Comparison of ENCODE assay signal across 14 mouse cellular contexts in genomic region chr10:81178927-81179326, GRCm38 (mm10). TPM values are rescaled to one million over a fixed set of nuclear protein-coding genes. Genes with fewer than 3 reads are reported as not detected.
DNase-seq lines count a peak whose midpoint lies in the region; ATAC-seq and TF ChIP-seq lines count a peak whose summit lies in the region.
"Had no signal": no experiment of that assay in that cellular context is flagged by ENCODE, and none has a peak within 500 bp of the region (broad histone marks: within the 10 kb centered on the region; RNA-seq: fewer than 3 reads in every experiment).

No protein-coding gene starts in this region.

- H3K4me2 ChIP-seq in hindbrain, embryonic 15.5 days: 0 out of 2 replicates have a peak overlapping the region, but pooled peaks have one; percentile 83
- no peak overlapping the region for H3K4me2 ChIP-seq in hindbrain, embryonic 11.5 days (replicated peaks; ENCODE audit: low read depth, low read length)
- H3K4me2 ChIP-seq in CH12.LX (ENCODE audit: insufficient read depth, low read depth, poor library complexity, severe bottlenecking): peak overlapping the region; percentile 60; the same call in 1 of the 2 replicates
- H3K4me2 ChIP-seq: midbrain, embryonic 11.5 days had no signal

- peak; percentile 57 for DNase-seq in cerebellum, adult 11-12 months
- no peak for DNase-seq in cerebellum, postnatal 25 days
- DNase-seq in hindbrain, embryonic 11.5 days (ENCODE audit: low spot score): no peak
- no peak for DNase-seq in CH12.LX (ENCODE audit: extremely low read depth)
- DNase-seq in limb, embryonic 10.5 days (ENCODE audit: low spot score): no peak
- no peak for DNase-seq in urinary bladder, postnatal 10 days (ENCODE audit: low spot score)
- DNase-seq: heart, postnatal 36 days; left cerebral cortex, postnatal 4 days had no signal

- in situ Hi-C loops in CH12.LX (cut with MboI; ENCODE audit: low pct_ligation_motif_present, low pct_unique_long_range_greater_than_20kb, low sequenced_read_pairs): loop anchor here (10.0 kb wide), 1 partner anchor 104 kb away; the partner anchor contains the start of gene Thop1

- peaks cover 50% of the 10 kb centered on the region for H3K36me3 ChIP-seq in hindbrain, embryonic 15.5 days
- H3K36me3 ChIP-seq in hindbrain, embryonic 11.5 days (ENCODE audit: control insufficient read depth, insufficient read depth, low read length): peaks cover 40% of the 10 kb centered on the region
- H3K36me3 ChIP-seq in CH12.LX (replicated peaks in 1 of 2; ENCODE audit: control insufficient read depth in 1 of 2, insufficient read depth in 1 of 2, low read length in 1 of 2): peaks cover 53 to 55% of the 10 kb centered on the region in 2 experiments
- H3K36me3 ChIP-seq in limb, embryonic 10.5 days: peaks cover 63% of the 10 kb centered on the region

- H3K4me3 ChIP-seq in hindbrain, embryonic 15.5 days: no peak overlapping the region
- no peak overlapping the region for H3K4me3 ChIP-seq in hindbrain, embryonic 11.5 days (ENCODE audit: low read depth, low read length)
- peak overlapping the region in 1 of 3 experiments; percentile 99 for H3K4me3 ChIP-seq in CH12.LX (replicated peaks in 1 of 3; ENCODE audit: low read depth in 2 of 3, low read length in 2 of 3, poor library complexity in 1 of 3)
- peak overlapping the region; percentile 15; the same call in 1 of the 2 replicates for H3K4me3 ChIP-seq in limb, embryonic 10.5 days

- WGBS in hindbrain, embryonic 15.5 days: 93% methylated on average over 11 of the region's 11 CpGs
- WGBS in hindbrain, embryonic 11.5 days: 95% methylated on average over 11 of the region's 11 CpGs
- WGBS in limb, embryonic 10.5 days: 93% methylated on average over 11 of the region's 11 CpGs

- H3K27ac ChIP-seq in hindbrain, embryonic 15.5 days (replicated peaks): no peak overlapping the region
- no peak overlapping the region for H3K27ac ChIP-seq in hindbrain, embryonic 11.5 days (ENCODE audit: low read depth, low read length)
- no peak overlapping the region for H3K27ac ChIP-seq in CH12.LX (ENCODE audit: insufficient read depth, low read depth)
- no peak overlapping the region for H3K27ac ChIP-seq in limb, embryonic 10.5 days

- TF ChIP-seq RAD21 in CH12.LX (IDR thresholded peaks at IDR 0.05; ENCODE audit: low read depth, low read length): no peak

- dilution Hi-C loops in CH12.LX (cut with MboI; ENCODE audit: extremely low pct_ligation_motif_present, extremely low pct_unique_long_range_greater_than_20kb, low sequenced_read_pairs): no loop called here

- no peak overlapping the region for H3K9ac ChIP-seq in hindbrain, embryonic 15.5 days
- no peak overlapping the region for H3K9ac ChIP-seq in hindbrain, embryonic 11.5 days (ENCODE audit: low read depth, low read length)
- H3K9ac ChIP-seq in CH12.LX (ENCODE audit: insufficient read depth, low read depth): no peak overlapping the region

- no peak for TF ChIP-seq EP300 in CH12.LX (IDR thresholded peaks at IDR 0.05; ENCODE audit: low read length)

- no peaks in the 10 kb centered on the region for H3K9me3 ChIP-seq in hindbrain, embryonic 15.5 days
- H3K9me3 ChIP-seq in hindbrain, embryonic 11.5 days (ENCODE audit: control insufficient read depth, low read length): no peaks in the 10 kb centered on the region
- no peaks in the 10 kb centered on the region for H3K9me3 ChIP-seq in CH12.LX (replicated peaks; ENCODE audit: low read length)
- no peaks in the 10 kb centered on the region for H3K9me3 ChIP-seq in limb, embryonic 10.5 days (replicated peaks)

- peak; percentile 12; the same call in 1 of the 2 replicates for TF ChIP-seq POLR2A in CH12.LX (IDR thresholded peaks at IDR 0.05; ENCODE audit: low read depth, low read length)

- ATAC-seq in hindbrain, embryonic 15.5 days (ENCODE audit: low FRiP score, low read depth): no peak
- no peak for ATAC-seq in hindbrain, embryonic 11.5 days (ENCODE audit: low FRiP score)
- ATAC-seq in frontal cortex, adult (ENCODE audit: low TSS enrichment): no peak

- peaks cover 39% of the 10 kb centered on the region for H3K79me2 ChIP-seq in CH12.LX (replicated peaks; ENCODE audit: control insufficient read depth, extremely low read depth, insufficient read depth, poor library complexity, severe bottlenecking)

- TF ChIP-seq CTCF in CH12.LX (conservative IDR thresholded peaks at IDR 0.05 in 1 of 2, IDR thresholded peaks at IDR 0.05 in 1 of 2; ENCODE audit: low read depth in 2 of 2, low read length in 2 of 2): no peak

- H3K27me3 ChIP-seq in hindbrain, embryonic 15.5 days: no peaks in the 10 kb centered on the region
- no peaks in the 10 kb centered on the region for H3K27me3 ChIP-seq in hindbrain, embryonic 11.5 days (ENCODE audit: control insufficient read depth, insufficient read depth, low read length)
- no peaks in the 10 kb centered on the region for H3K27me3 ChIP-seq in CH12.LX (replicated peaks)
- H3K27me3 ChIP-seq in limb, embryonic 10.5 days (ENCODE audit: low read depth, poor library complexity, severe bottlenecking): no peaks in the 10 kb centered on the region

- peaks cover 69% of the 10 kb centered on the region for H3K4me1 ChIP-seq in hindbrain, embryonic 15.5 days (replicated peaks)
- H3K4me1 ChIP-seq in hindbrain, embryonic 11.5 days (replicated peaks; ENCODE audit: control insufficient read depth, insufficient read depth, low read length): peaks cover 9% of the 10 kb centered on the region
- peaks cover 25 to 52% of the 10 kb centered on the region in 2 experiments for H3K4me1 ChIP-seq in CH12.LX (ENCODE audit: control insufficient read depth in 1 of 2, insufficient read depth in 2 of 2)
- H3K4me1 ChIP-seq in limb, embryonic 10.5 days: peaks cover 61% of the 10 kb centered on the region

TF ChIP-seq in CH12.LX, 34 proteins besides CTCF, POLR2A, EP300 and RAD21:
- TF ChIP-seq JUN (IDR thresholded peaks at IDR 0.05; ENCODE audit: insufficient read depth, low read depth, low read length) (no peak), E2F4 (IDR thresholded peaks at IDR 0.05; ENCODE audit: insufficient replicate concordance, low read depth, low read length) (no peak), USF1 (IDR thresholded peaks at IDR 0.05; ENCODE audit: low read depth, low read length) (no peak), MEF2A (IDR thresholded peaks at IDR 0.05; ENCODE audit: borderline replicate concordance, low read depth, low read length) (no peak), MAFK (IDR thresholded peaks at IDR 0.05; ENCODE audit: insufficient replicate concordance, low read length) (no peak), ETS1 (conservative IDR thresholded peaks at IDR 0.05; ENCODE audit: low read depth, low read length) (no peak), RCOR1 (conservative IDR thresholded peaks at IDR 0.05; ENCODE audit: low read depth, low read length) (no peak), NRF1 (IDR thresholded peaks at IDR 0.05; ENCODE audit: low read depth, low read length) (no peak)

RNA-seq across cellular contexts. Expression of gene Eef2, which starts 2.5 kb away (rescaled TPM):
- 532 and 536 TPM in 2 replicates for polyA plus RNA-seq in hindbrain, embryonic 15.5 days (2015; fragmentation: Nextera tagmentation; extraction: Ambion mirVana)
- polyA plus RNA-seq in hindbrain, embryonic 11.5 days (2014; fragmentation: Nextera tagmentation; extraction: Ambion mirVana): 380 and 413 TPM in 2 replicates
- total RNA-seq in CH12.LX (2012; rRNA removed) (3,382 and 4,660 TPM in 2 replicates), CH12.LX (2014; rRNA removed) (1,528 and 1,752 TPM in 2 replicates)
- polyA plus RNA-seq in CH12.LX (2012; ENCODE audit: insufficient read length, low read depth): 2,532 and 2,649 TPM in 2 replicates
- polyA plus RNA-seq in limb, embryonic 10.5 days (2016; fragmentation: Nextera tagmentation; extraction: Ambion mirVana): 575 and 611 TPM in 2 replicates

RNA-seq across cellular contexts. Expression of gene Dapk3, which starts 3.9 kb away (rescaled TPM):
- 69.7 and 70.1 TPM in 2 replicates for polyA plus RNA-seq in hindbrain, embryonic 15.5 days (2015; fragmentation: Nextera tagmentation; extraction: Ambion mirVana)
- 49.9 and 53.3 TPM in 2 replicates for polyA plus RNA-seq in hindbrain, embryonic 11.5 days (2014; fragmentation: Nextera tagmentation; extraction: Ambion mirVana)
- 43.9 and 46.2 TPM in 2 replicates for total RNA-seq in CH12.LX (2012; rRNA removed)
- total RNA-seq in CH12.LX (2014; rRNA removed): 25.4 and 27.5 TPM in 2 replicates
- polyA plus RNA-seq in CH12.LX (2012; ENCODE audit: insufficient read length, low read depth): 39.5 and 44.5 TPM in 2 replicates
- 46.5 and 52.0 TPM in 2 replicates for polyA plus RNA-seq in limb, embryonic 10.5 days (2016; fragmentation: Nextera tagmentation; extraction: Ambion mirVana)

RNA-seq across cellular contexts. Expression of gene 4930442H23Rik, which starts 4.7 kb away (rescaled TPM):
- polyA plus RNA-seq in hindbrain, embryonic 15.5 days (2015; fragmentation: Nextera tagmentation; extraction: Ambion mirVana): 0.13 and 0.31 TPM in 2 replicates
- polyA plus RNA-seq in hindbrain, embryonic 11.5 days (2014; fragmentation: Nextera tagmentation; extraction: Ambion mirVana): not detected in 2 replicates
- total RNA-seq in CH12.LX (2012; rRNA removed): 0.29 TPM in 1 of 2 replicates, not detected in the other
- not detected in 2 replicates for total RNA-seq in CH12.LX (2014; rRNA removed)
- polyA plus RNA-seq in CH12.LX (2012; ENCODE audit: insufficient read length, low read depth): 0.27 and 0.35 TPM in 2 replicates
- not detected in 2 replicates for polyA plus RNA-seq in limb, embryonic 10.5 days (2016; fragmentation: Nextera tagmentation; extraction: Ambion mirVana)
- total RNA-seq: heart, postnatal 36 days; left cerebral cortex, postnatal 4 days had no signal
- polyA plus RNA-seq: cortical plate, adult 2 months; large intestine, adult 2 months; midbrain, embryonic 11.5 days; urinary bladder, adult 2 months had no signal

RNA-seq across cellular contexts. Expression of gene Pias4, which starts 11.2 kb away (rescaled TPM):
- 52.2 and 61.2 TPM in 2 replicates for polyA plus RNA-seq in hindbrain, embryonic 15.5 days (2015; fragmentation: Nextera tagmentation; extraction: Ambion mirVana)
- polyA plus RNA-seq in hindbrain, embryonic 11.5 days (2014; fragmentation: Nextera tagmentation; extraction: Ambion mirVana): 52.7 and 54.1 TPM in 2 replicates
- 24.3 and 26.6 TPM in 2 replicates for total RNA-seq in CH12.LX (2012; rRNA removed)
- total RNA-seq in CH12.LX (2014; rRNA removed): 13.6 and 15.3 TPM in 2 replicates
- 26.5 and 33.5 TPM in 2 replicates for polyA plus RNA-seq in CH12.LX (2012; ENCODE audit: insufficient read length, low read depth)
- polyA plus RNA-seq in limb, embryonic 10.5 days (2016; fragmentation: Nextera tagmentation; extraction: Ambion mirVana): 73.6 and 73.9 TPM in 2 replicates

RNA-seq across cellular contexts. Expression of gene Nmrk2, which starts 22.9 kb away (rescaled TPM):
- 0.10 TPM in 1 of 2 replicates, not detected in the other for polyA plus RNA-seq in hindbrain, embryonic 15.5 days (2015; fragmentation: Nextera tagmentation; extraction: Ambion mirVana)
- polyA plus RNA-seq in hindbrain, embryonic 11.5 days (2014; fragmentation: Nextera tagmentation; extraction: Ambion mirVana): 0.08 TPM in 1 of 2 replicates, not detected in the other
- total RNA-seq in CH12.LX (2012; rRNA removed): 0.08 TPM in 1 of 2 replicates, not detected in the other
- total RNA-seq in CH12.LX (2014; rRNA removed): not detected in 2 replicates
- polyA plus RNA-seq in CH12.LX (2012; ENCODE audit: insufficient read length, low read depth): not detected in 2 replicates
- polyA plus RNA-seq in limb, embryonic 10.5 days (2016; fragmentation: Nextera tagmentation; extraction: Ambion mirVana): not detected in 2 replicates
- polyA plus RNA-seq: large intestine, adult 2 months; midbrain, embryonic 11.5 days; urinary bladder, adult 2 months had no signal
